Mouse (Mus musculus): Measurements from ENCODE around the gene Phox2b. TPM values are rescaled to one million over a fixed set of nuclear protein-coding genes. Genes with fewer than 3 reads are reported as not detected.

The Phox2b gene
- total and polyA plus RNA-seq, 2 experiments from 2014 or later: not detected

DNA sequence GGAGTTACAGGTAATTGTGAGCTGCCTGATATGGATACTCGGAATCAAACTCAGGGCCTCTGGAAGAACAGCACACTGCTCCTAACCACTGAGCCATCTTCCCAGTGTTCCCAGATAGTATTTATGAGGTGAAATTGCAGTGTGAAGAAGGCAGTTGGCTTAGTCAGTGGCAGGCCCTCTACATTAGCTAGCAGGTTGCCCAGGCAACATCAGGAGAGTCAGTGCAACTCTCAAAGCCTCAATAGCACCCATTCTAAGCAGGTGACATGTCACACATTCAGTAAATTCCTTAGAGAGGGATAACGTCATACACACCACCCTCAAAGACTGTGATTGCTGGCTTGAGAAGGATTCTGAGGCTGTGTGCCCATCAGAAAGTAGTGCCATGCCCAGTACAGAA, 32.6 kb upstream of the Phox2b start:
- no peaks in the 10 kb centered on the region for H3K4me1 ChIP-seq (ENCODE audit: control insufficient read depth, insufficient read depth)
- ATAC-seq (ENCODE audit: insufficient read depth, low read depth) (no peak), DNase-seq (ENCODE audit: low spot score) (no peak)
- H3K36me3 ChIP-seq (replicated peaks; ENCODE audit: control insufficient read depth, insufficient read depth, low read length): no peaks in the 10 kb centered on the region
- H3K27ac ChIP-seq (ENCODE audit: low read depth): no peak overlapping the region
- H3K4me3 ChIP-seq (ENCODE audit: low read depth, low read length): no peak overlapping the region
- H3K9ac ChIP-seq (replicated peaks; ENCODE audit: low read depth, low read length): no peak overlapping the region
- H3K27me3 ChIP-seq (ENCODE audit: control insufficient read depth, insufficient read depth, low read length): no peaks in the 10 kb centered on the region
- 53% methylated on average over 2 of the region's 2 CpGs for WGBS
- TF ChIP-seq EP300 (IDR thresholded peaks at IDR 0.05; ENCODE audit: low read depth) (no peak), CTCF (IDR thresholded peaks at IDR 0.05; ENCODE audit: low read depth) (no peak)
- no peak overlapping the region for H3K4me2 ChIP-seq (ENCODE audit: low read depth, low read length)
- H3K9me3 ChIP-seq (replicated peaks; ENCODE audit: control insufficient read depth, low read length): no peaks in the 10 kb centered on the region

DNA sequence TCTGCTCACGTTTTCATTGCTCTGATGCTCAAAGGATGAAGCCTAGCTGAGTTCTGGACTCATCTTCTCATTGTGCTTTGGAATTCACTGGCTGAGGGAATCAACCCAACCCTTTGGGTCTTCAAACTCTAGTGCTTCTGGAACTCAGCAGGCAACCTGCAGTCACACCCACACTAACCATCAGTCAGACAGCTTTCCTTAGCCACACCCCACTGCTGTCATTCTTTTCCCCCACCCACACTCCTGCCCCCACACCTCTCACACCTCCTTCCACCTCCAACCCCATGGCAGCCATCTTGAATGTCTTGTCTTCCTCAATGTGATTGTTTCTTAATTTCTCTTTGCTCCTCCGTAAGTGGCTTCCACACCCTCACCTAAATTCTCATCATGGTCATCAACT, 7.2 kb upstream of the Phox2b start:
- H3K9ac ChIP-seq (replicated peaks; ENCODE audit: low read depth, low read length): no peak overlapping the region
- H3K4me3 ChIP-seq (ENCODE audit: low read depth, low read length): no peak overlapping the region
- peaks cover 71% of the 10 kb centered on the region for H3K27me3 ChIP-seq (ENCODE audit: control insufficient read depth, insufficient read depth, low read length)
- no peak overlapping the region for H3K4me2 ChIP-seq (ENCODE audit: low read depth, low read length)
- TF ChIP-seq CTCF (IDR thresholded peaks at IDR 0.05; ENCODE audit: low read depth): no peak
- no peak for TF ChIP-seq EP300 (IDR thresholded peaks at IDR 0.05; ENCODE audit: low read depth)
- H3K4me1 ChIP-seq (ENCODE audit: control insufficient read depth, insufficient read depth): no peaks in the 10 kb centered on the region
- no peak overlapping the region for H3K27ac ChIP-seq (ENCODE audit: low read depth)
- 66% methylated on average over 2 of the region's 2 CpGs for WGBS
- no peak for DNase-seq (ENCODE audit: low spot score)
- no peaks in the 10 kb centered on the region for H3K36me3 ChIP-seq (replicated peaks; ENCODE audit: control insufficient read depth, insufficient read depth, low read length)
- ATAC-seq (ENCODE audit: insufficient read depth, low read depth): no peak
- H3K9me3 ChIP-seq (replicated peaks; ENCODE audit: control insufficient read depth, low read length): no peaks in the 10 kb centered on the region

DNA sequence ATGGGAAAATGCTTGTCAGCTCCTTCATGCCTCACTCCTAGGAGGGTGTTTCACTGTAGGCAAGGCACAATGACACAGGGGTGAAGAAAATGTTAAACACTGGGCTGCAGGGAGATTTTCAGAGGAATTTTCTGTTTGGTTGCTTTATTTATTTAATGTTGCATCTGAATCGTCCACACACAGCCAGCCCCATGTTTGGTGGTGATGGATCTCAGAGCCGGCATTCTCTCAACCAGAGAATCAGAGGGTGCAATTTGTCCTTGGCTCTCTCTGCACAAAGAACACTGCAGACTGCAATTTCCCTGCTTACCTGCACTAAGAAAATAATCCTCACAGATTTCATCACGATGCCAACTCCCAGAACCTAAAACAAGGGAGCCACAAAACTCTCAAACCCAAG, 3.9 kb upstream of the Phox2b start:
- H3K9me3 ChIP-seq (replicated peaks; ENCODE audit: control insufficient read depth, low read length): no peaks in the 10 kb centered on the region
- H3K4me1 ChIP-seq (ENCODE audit: control insufficient read depth, insufficient read depth): no peaks in the 10 kb centered on the region
- 8% methylated on average over 3 of the region's 3 CpGs for WGBS
- no peak overlapping the region for H3K4me2 ChIP-seq (ENCODE audit: low read depth, low read length)
- DNase-seq (ENCODE audit: low spot score) (no peak), ATAC-seq (ENCODE audit: insufficient read depth, low read depth) (no peak)
- no peaks in the 10 kb centered on the region for H3K36me3 ChIP-seq (replicated peaks; ENCODE audit: control insufficient read depth, insufficient read depth, low read length)
- no peak overlapping the region for H3K9ac ChIP-seq (replicated peaks; ENCODE audit: low read depth, low read length)
- no peak overlapping the region for H3K27ac ChIP-seq (ENCODE audit: low read depth)
- peaks cover 85% of the 10 kb centered on the region for H3K27me3 ChIP-seq (ENCODE audit: control insufficient read depth, insufficient read depth, low read length)
- TF ChIP-seq EP300 (IDR thresholded peaks at IDR 0.05; ENCODE audit: low read depth) (no peak), CTCF (IDR thresholded peaks at IDR 0.05; ENCODE audit: low read depth) (no peak)
- no peak overlapping the region for H3K4me3 ChIP-seq (ENCODE audit: low read depth, low read length)

DNA sequence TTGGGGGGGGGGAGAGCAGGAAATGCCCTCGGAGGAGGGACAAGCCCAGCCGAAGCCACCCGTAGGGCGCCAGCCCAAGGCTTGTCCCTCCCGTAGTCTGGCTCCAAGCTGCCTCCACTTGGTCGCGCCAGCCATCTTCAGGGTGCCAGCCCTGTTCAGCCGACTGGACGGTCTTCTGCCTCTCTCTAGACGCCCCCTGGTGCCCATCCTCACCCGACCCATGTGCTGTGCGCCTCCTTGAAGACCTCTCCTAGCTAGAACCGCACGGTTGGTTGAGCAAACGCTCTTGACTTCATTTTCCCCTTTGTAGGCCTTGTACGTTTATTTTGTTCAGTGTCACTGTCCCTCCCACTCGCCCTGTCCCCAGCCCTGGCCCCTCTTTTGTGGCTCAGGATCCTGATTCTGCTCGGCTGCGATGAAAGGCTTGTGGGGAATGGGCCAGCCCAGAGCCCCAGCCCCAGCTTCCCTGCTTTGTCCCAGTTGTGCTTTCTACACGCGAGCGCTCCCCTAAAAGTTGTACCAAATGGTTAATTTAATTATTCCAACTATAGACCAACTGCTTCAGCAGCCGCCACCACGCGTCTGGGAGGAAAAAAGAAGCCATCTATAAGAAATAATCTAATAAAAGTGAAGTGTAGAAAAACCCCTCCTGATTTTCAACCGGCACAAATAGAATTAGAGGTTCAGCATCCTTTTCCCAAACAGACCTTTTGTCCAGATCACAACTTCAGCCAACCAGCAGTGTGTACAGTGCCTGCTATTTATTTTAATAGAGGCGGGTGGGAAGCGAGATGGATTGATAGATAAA, 2.9 kb upstream of the Phox2b start:
- H3K4me2 ChIP-seq (ENCODE audit: low read depth, low read length): no peak overlapping the region
- WGBS: 5% methylated on average over 28 of the region's 28 CpGs
- ATAC-seq (ENCODE audit: insufficient read depth, low read depth): no peak
- no peaks in the 10 kb centered on the region for H3K4me1 ChIP-seq (ENCODE audit: control insufficient read depth, insufficient read depth)
- no peaks in the 10 kb centered on the region for H3K36me3 ChIP-seq (replicated peaks; ENCODE audit: control insufficient read depth, insufficient read depth, low read length)
- no peak for DNase-seq (ENCODE audit: low spot score)
- TF ChIP-seq EP300 (IDR thresholded peaks at IDR 0.05; ENCODE audit: low read depth) (no peak), CTCF (IDR thresholded peaks at IDR 0.05; ENCODE audit: low read depth) (peak; percentile 15; the same call in 1 of the 2 replicates)
- no peak overlapping the region for H3K27ac ChIP-seq (ENCODE audit: low read depth)
- peaks cover 92% of the 10 kb centered on the region for H3K27me3 ChIP-seq (ENCODE audit: control insufficient read depth, insufficient read depth, low read length)
- H3K4me3 ChIP-seq (ENCODE audit: low read depth, low read length): no peak overlapping the region
- H3K9me3 ChIP-seq (replicated peaks; ENCODE audit: control insufficient read depth, low read length): no peaks in the 10 kb centered on the region
- H3K9ac ChIP-seq (replicated peaks; ENCODE audit: low read depth, low read length): no peak overlapping the region

DNA sequence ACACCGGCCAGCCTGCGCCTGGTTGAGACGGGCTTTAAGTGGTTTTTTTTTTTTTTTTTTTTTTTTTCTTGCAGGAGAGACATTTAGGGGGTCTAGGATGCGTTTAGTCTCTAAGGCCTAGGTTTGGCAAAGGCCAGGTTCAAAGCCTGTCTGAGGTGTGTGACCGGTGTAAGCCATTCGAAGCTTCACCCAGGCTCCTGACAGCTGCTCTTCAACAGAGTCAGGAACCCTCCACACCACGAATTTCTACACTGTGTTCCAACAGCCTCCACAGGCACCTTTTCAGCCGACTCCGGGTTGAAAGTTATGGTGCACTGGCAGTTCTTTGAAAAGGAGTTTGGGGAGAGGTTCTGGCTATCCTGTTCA, 2.3 kb upstream of the Phox2b start:
- no peak for DNase-seq (ENCODE audit: low spot score)
- H3K4me3 ChIP-seq (ENCODE audit: low read depth, low read length): no peak overlapping the region
- H3K9me3 ChIP-seq (replicated peaks; ENCODE audit: control insufficient read depth, low read length): no peaks in the 10 kb centered on the region
- H3K4me2 ChIP-seq (ENCODE audit: low read depth, low read length): no peak overlapping the region
- no peak for ATAC-seq (ENCODE audit: insufficient read depth, low read depth)
- no peak for TF ChIP-seq EP300 (IDR thresholded peaks at IDR 0.05; ENCODE audit: low read depth)
- H3K27ac ChIP-seq (ENCODE audit: low read depth): no peak overlapping the region
- H3K27me3 ChIP-seq (ENCODE audit: control insufficient read depth, insufficient read depth, low read length): peaks cover 92% of the 10 kb centered on the region
- H3K4me1 ChIP-seq (ENCODE audit: control insufficient read depth, insufficient read depth): no peaks in the 10 kb centered on the region
- H3K36me3 ChIP-seq (replicated peaks; ENCODE audit: control insufficient read depth, insufficient read depth, low read length): no peaks in the 10 kb centered on the region
- no peak overlapping the region for H3K9ac ChIP-seq (replicated peaks; ENCODE audit: low read depth, low read length)
- WGBS: 5% methylated on average over 9 of the region's 9 CpGs
